Mouse (Mus musculus) urinary bladder, adult 18-20 months (tissue): ENCODE measurements around the gene Vcl.
A peak's percentile ranks its signal among the peaks of the same experiment; 100 is the strongest.

Experiments
- DNase-seq, 2 experiments: peaks; one replicate each; pipeline ENCODE4 v3.0.0; 2022; ENCODE audit warnings: low spot score in 2 of 2, mixed read lengths in 2 of 2

The Vcl gene

DNA sequence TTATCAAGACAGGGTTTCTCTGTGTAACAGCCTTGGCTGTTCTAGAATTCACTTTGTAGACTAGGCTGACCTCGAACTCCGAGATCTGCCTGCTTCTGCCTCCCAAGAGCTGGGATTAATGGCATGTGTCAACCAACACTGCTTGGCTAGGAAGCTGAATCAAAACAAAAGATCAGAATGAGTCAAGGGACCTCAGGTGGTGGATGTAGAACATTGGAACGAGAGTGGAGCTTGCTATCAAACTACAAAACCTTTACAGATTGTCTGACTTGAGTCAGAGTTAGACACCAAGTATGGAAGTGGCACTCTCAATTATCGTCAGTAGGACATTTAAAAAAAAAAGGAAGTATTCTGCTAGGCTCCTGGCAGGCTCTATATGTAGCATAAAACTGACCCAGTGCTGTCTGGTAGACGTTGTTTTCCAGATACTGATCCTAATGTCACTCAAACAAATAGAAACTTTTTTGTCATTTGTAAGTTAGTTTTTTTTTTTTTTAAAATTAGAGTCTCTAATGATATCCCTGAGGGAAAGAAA is 84.7 kb downstream of the Vcl start:
- no peak for DNase-seq

- DNase-seq, result no peak
Measured at GRCm38 (mm10) chr14:21017871-21018270, 88.7 kb downstream of the Vcl start.

DNA sequence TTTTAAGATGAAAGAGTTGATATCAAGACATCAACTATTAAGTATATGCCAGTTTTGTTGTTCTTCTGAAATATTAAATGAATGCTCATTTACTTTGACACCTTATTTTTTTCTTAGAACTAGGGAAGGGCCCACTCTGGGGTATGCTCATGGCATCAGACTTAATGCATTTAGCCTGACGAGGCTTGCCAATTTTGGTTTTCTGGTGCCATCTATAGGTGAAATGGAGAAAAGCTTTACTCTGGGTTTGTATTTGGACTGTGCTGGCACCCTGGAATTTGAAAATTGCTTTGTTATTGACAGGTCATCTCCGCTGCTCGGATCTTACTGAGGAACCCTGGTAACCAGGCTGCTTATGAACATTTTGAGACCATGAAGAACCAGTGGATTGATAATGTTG is 89.8 kb downstream of the Vcl start:
- DNase-seq, result no peak

- DNase-seq, result no peak
Measured at GRCm38 (mm10) chr14:21020435-21020834, 91.2 kb downstream of the Vcl start.

DNA sequence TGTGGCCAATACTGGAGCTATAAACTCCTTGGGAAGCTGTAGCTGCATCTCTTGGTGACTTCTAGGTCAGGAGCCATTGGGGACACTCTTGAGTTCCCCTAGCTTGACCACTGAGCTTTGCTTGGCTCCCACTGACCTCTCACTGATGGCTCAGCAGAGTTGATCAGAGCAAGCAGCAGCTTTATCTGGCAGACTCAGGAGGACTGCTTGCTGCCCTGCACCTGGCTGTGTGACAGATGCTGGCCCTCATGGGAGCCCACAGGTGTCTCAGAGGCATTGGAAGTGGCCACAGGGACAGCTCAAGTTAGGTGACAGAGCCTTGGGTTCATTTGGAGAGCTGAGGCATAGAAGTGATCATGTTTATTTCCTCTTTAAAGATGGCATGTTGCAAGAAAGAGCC is 98.3 kb downstream of the Vcl start:
- DNase-seq, result no peak

DNA sequence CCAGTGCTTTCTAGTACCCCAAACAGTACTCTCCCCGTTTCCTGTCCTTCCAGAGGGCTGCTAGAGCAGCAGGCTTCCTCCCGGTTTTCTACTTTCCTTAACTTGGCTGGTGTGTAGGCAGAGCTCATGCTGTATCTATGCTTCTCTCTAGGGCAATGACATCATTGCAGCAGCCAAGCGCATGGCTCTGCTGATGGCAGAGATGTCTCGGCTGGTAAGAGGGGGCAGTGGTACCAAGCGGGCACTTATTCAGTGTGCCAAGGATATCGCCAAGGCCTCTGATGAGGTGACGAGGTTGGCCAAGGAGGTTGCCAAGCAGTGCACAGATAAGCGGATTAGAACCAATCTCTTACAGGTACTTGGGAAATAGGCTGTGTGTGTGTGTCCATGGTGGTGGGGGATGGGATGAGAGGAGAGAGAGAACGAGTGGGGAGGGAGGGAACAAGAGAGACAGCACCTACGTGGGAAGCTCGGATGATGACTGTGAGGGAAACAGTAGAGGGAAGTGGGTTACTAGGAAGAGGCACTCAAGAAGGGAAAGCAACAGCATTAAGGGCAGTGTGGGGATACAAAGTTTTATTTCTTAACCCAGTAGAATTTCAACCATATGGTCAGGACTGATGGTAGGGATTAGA is 99.9 kb downstream of the Vcl start:
- DNase-seq, result no peak

GRCm38 (mm10) chr14:21031783-21032511 is 102.7 kb downstream of the Vcl start:
- DNase-seq, result peak in 1 of 2 experiments; percentile 10

DNA sequence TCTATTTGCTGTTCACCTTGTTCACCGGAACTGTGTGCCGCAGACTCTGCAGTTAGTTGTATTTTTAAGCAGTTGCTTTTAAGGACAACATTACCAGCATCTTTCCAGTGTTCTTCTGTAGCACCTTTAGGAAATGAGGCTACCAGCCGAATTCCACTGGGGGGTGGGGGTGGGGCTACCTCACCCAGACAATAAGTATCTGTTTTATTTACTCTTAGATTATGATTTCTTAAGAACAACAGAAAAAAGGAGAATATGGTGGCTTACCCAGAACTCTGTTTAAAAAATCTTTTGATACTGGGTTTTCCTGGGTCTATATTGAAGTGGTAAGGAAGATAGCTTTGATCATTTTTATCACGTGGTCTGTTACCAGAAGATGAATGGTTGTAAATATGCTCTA is 105.1 kb downstream of the Vcl start:
- DNase-seq, result no peak

DNA sequence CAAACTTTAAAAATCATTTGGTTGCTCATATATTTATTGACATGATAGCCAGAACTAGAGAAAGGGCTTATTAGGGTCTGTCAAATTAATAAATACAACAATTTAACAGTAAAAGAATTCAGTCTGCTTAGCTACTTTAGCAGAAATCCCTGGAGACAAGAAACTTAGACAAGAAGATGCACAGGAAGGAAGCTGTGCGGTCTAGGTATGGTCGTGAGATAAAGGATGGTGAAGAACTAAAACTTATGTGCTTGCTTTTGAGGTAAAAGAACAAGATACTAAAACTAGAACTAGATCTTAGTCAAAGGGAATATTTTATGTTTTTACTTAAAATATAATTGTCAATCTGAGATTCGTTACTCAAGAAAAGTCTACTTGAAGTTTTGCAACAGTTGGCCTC is 105.6 kb downstream of the Vcl start:
- no peak for DNase-seq

DNA sequence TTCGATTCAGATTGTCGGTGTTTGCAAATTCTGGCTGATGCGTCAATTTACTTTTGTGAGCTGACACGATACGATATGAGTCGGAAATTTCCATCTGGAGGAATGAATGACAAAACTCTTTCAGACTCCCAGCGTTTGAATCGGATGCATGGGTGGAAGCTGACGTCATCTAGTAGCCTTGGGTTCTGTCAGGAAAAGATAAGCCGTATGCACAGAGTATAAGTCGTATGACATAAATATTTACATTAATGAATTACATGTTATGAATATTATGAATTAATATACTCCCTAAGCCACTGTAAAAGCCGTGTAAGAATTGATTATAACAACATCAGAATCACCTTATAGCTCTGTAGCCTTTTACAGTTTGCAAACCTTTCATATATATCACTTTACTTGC is 109.9 kb downstream of the Vcl start:
- DNase-seq, result no peak

- DNase-seq, result no peak
Measured at GRCm38 (mm10) chr14:21039623-21040022, 110.4 kb downstream of the Vcl start.

- DNase-seq, result no peak
Measured at GRCm38 (mm10) chr14:21047840-21048239, 118.6 kb downstream of the Vcl start.

DNA sequence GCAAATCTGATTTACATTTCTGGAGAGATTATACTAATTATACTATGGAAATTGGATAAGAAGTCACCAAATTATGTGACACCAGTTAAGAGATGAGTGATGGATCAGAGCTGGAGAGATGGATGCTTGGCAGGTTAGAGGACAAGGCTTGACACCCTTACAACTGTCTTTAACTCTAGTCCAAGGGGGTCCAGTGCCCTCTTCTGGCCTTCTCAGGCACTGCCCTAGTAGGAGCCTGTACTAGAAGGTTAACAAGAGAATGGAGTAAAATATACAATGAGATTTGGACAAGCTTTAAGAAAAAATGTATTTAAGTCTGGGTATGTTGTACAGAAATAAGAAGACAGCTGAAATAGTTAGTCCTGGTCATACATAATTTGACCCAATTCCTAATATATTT is 119.7 kb downstream of the Vcl start:
- DNase-seq, result no peak

- DNase-seq, result no peak
Measured at GRCm38 (mm10) chr14:21050734-21051133, 121.5 kb downstream of the Vcl start.

DNA sequence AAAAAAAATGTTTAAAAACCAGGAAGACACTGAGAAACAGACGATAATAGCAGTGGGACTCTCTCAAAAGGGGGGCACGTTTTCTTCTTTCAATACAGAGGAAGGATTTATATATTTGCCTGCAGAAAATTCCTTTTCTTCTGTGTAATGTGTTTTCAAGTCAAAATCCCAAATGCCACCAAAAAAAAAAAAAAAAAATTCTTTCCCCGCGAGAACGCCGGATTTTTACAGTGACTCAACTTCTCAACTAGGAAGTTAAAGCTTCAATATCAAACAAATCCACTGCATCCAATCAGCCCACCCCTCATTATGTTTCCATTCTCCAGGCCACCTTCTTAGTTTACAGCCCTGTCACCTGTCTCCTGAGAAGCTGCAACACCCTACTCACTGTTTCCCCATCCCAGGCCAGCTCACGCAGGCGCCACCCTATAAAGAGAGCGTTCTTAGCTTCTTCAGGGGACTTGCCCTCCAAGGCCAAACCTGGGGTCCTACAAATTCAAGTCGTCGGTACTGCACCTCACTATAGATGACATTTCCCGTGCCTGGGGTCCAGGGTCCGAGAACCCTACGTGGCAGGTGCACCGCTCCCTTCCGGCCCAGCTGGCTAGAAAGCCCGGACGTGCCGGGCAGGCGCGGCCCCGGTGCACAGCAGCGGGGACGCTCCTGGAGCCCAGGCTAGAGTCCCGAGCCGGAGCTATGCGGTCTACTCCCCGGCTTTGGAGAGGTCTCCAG is 122.3 kb downstream of the Vcl start:
- no peak for DNase-seq

- DNase-seq, result peak; percentile 92 to 97
Measured at GRCm38 (mm10) chr14:21052112-21052780, 123.0 kb downstream of the Vcl start, which contains the start of the genes Ap3m1 and Adk. TSS of gene Ap3m1 (minus strand) at chr14:21052508. TSS of gene Adk (plus strand) at chr14:21052574.

GRCm38 (mm10) chr14:21052781-21053130 is 123.6 kb downstream of the Vcl start:
- DNase-seq, result peak in 1 of 2 experiments; percentile 46

DNA sequence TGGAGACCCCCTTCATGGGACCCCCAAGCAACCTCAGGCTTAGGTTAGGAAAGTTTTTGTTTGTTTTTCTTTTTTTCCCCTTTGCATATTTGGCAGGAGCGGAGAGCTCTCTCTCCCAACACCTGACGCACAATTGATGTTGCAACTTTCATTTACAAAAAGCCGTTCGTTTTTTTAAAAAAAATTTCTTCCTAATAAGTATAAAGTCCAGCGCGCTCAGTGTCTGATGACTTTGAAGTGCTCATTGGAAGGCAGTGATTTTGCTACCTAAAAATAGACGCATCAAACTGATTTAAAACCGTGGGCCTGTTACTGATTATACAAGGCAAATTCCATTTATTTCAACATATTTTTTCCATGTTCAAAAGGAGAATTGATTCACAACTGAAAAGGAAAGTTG is 124.0 kb downstream of the Vcl start:
- no peak for DNase-seq

GRCm38 (mm10) chr14:21053586-21053985 is 124.4 kb downstream of the Vcl start:
- DNase-seq, result no peak

- DNase-seq, result no peak
Measured at GRCm38 (mm10) chr14:21058972-21059371, 129.8 kb downstream of the Vcl start.

- DNase-seq, result no peak
Measured at GRCm38 (mm10) chr14:21062766-21063513, 133.7 kb downstream of the Vcl start.
